Mouse (Mus musculus): ENCODE measurements around the gene Phkg1.

- TF ChIP-seq CTCF (IDR thresholded peaks at IDR 0.05; ENCODE audit: borderline replicate concordance, insufficient read depth, low read length) = no peak
- TF ChIP-seq POLR2A (IDR thresholded peaks at IDR 0.05; ENCODE audit: low read depth, low read length) = no peak
Observed at GRCm38 (mm10) chr5:129871238-129871637, 27.1 kb downstream of the Phkg1 start.
